In the genomic region with DNA sequence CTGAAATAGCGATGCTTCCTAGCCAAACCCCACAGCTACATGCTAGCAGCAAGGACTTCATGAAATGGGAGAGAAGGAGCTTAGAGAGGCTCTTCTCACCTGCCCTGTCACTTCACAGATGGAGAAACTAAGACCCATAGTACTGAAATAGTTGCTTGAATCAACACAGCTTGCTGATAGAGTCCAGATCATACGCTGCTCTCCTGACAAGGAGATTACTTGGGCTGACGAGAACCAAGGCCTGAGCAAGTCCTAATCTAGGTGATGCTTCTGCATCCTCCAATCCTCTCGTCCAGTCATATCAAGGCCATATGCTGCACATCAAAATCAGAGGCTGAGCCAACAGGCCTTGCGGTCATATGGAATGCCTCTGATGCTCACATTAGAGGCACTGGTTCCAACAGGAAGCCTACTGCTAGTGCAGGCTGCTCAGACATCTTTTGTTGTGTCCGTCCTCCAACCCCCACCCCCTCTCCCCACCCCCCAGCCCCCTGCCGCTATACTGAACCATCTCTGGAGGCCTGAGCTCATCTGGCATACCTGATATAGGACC, we compare ENCODE assay signal across 27 mouse cellular contexts.
DNase-seq lines count a peak whose midpoint lies in the region; ATAC-seq lines count a peak whose summit lies in the region.
"Had no signal": no experiment of that assay in that cellular context is flagged by ENCODE, and none has a peak within 500 bp of the region (broad histone marks: within the 10 kb centered on the region; RNA-seq: fewer than 3 reads in every experiment).

No protein-coding gene starts in this region.

- no peaks in the 10 kb centered on the region for H3K27me3 ChIP-seq in forebrain, embryonic 10.5 days (ENCODE audit: poor library complexity, severe bottlenecking)
- H3K27me3 ChIP-seq in forebrain, embryonic 14.5 days (replicated peaks; ENCODE audit: control insufficient read depth, insufficient read depth, low read length), result no peaks in the 10 kb centered on the region
- H3K27me3 ChIP-seq in heart, embryonic 16.5 days (ENCODE audit: control insufficient read depth, insufficient read depth, low read length), result no peaks in the 10 kb centered on the region
- H3K27me3 ChIP-seq: heart, embryonic 15.5 days; hindbrain, embryonic 15.5 days; limb, embryonic 12.5 days; liver, embryonic 12.5 days; neural tube, embryonic 13.5 days had no signal

- H3K36me3 ChIP-seq in forebrain, embryonic 10.5 days (replicated peaks), result no peaks in the 10 kb centered on the region
- no peaks in the 10 kb centered on the region for H3K36me3 ChIP-seq in forebrain, embryonic 14.5 days (ENCODE audit: control insufficient read depth, insufficient read depth, low read length)
- H3K36me3 ChIP-seq in heart, embryonic 16.5 days (ENCODE audit: control insufficient read depth, insufficient read depth), result no peaks in the 10 kb centered on the region
- H3K36me3 ChIP-seq: heart, embryonic 15.5 days; hindbrain, embryonic 15.5 days; limb, embryonic 12.5 days; liver, embryonic 12.5 days; midbrain, embryonic 10.5 days; neural tube, embryonic 13.5 days had no signal

- peak overlapping the region; percentile 51; the same call in 1 of the 2 replicates for H3K27ac ChIP-seq in forebrain, embryonic 10.5 days
- H3K27ac ChIP-seq in forebrain, embryonic 14.5 days (ENCODE audit: low read depth, low read length), result no peak overlapping the region
- no peak overlapping the region for H3K27ac ChIP-seq in heart, embryonic 16.5 days (ENCODE audit: low read length)
- H3K27ac ChIP-seq: heart, embryonic 15.5 days; hindbrain, embryonic 15.5 days; layer of hippocampus, adult 2 months; limb, embryonic 12.5 days; liver, embryonic 12.5 days; midbrain, embryonic 10.5 days; neural tube, embryonic 13.5 days had no signal

- no peak overlapping the region for H3K4me3 ChIP-seq in forebrain, embryonic 10.5 days
- H3K4me3 ChIP-seq in forebrain, embryonic 14.5 days (ENCODE audit: low read depth, low read length), result no peak overlapping the region
- H3K4me3 ChIP-seq in heart, embryonic 16.5 days (ENCODE audit: low read length), result no peak overlapping the region
- H3K4me3 ChIP-seq: heart, embryonic 15.5 days; hindbrain, embryonic 15.5 days; layer of hippocampus, adult 2 months; limb, embryonic 12.5 days; liver, embryonic 12.5 days; midbrain, embryonic 10.5 days; myocyte; neural tube, embryonic 13.5 days had no signal

- ATAC-seq in forebrain, embryonic 14.5 days, result no peak
- ATAC-seq in heart, embryonic 16.5 days (replicated peaks; ENCODE audit: extremely low read depth, insufficient read depth, low FRiP score), result peak; percentile 20; the same call in 1 of the 2 replicates
- ATAC-seq: forebrain, postnatal 0 days; liver, embryonic 12.5 days; midbrain, embryonic 16.5 days had no signal

- DNase-seq in forebrain, embryonic 10.5 days (ENCODE audit: extremely low spot score, low spot score), result no peak
- DNase-seq in forebrain, embryonic 14.5 days (ENCODE audit: low spot score), result no peak
- no peak for DNase-seq in heart, adult 8-10 months (ENCODE audit: low spot score)
- DNase-seq in kidney, postnatal 4 days, result peak; percentile 73
- DNase-seq in kidney, adult 11 months, result no peak
- DNase-seq in cerebellum, postnatal 10 days, result no peak
- DNase-seq: adrenal gland, postnatal 10 days; cerebellum, adult 18-20 months; cerebellum, postnatal 36 days; forebrain, postnatal 0 days; gastrocnemius, postnatal 14 days; kidney, adult 18-20 months; layer of hippocampus, postnatal 36 days; lung, adult 18-20 months; lung, postnatal 10 days; thymus, adult 2 months; thymus, postnatal 4 days had no signal

- no peak overlapping the region for H3K4me2 ChIP-seq in forebrain, embryonic 14.5 days (ENCODE audit: low read length)
- no peak overlapping the region for H3K4me2 ChIP-seq in heart, embryonic 16.5 days (ENCODE audit: low read depth, low read length)
- H3K4me2 ChIP-seq: heart, embryonic 15.5 days; hindbrain, embryonic 15.5 days; limb, embryonic 12.5 days; liver, embryonic 12.5 days; neural tube, embryonic 13.5 days had no signal

- H3K9me3 ChIP-seq in forebrain, embryonic 10.5 days, result peaks cover 4% of the 10 kb centered on the region; the same call in 1 of the 2 replicates
- no peaks in the 10 kb centered on the region for H3K9me3 ChIP-seq in forebrain, embryonic 14.5 days (replicated peaks; ENCODE audit: control insufficient read depth, low read length)
- H3K9me3 ChIP-seq in heart, embryonic 16.5 days (replicated peaks; ENCODE audit: control insufficient read depth, low read length), result peaks cover 9% of the 10 kb centered on the region
- H3K9me3 ChIP-seq: heart, embryonic 15.5 days; hindbrain, embryonic 15.5 days; limb, embryonic 12.5 days; liver, embryonic 12.5 days; midbrain, embryonic 10.5 days; neural tube, embryonic 13.5 days had no signal

- no peak overlapping the region for H3K9ac ChIP-seq in forebrain, embryonic 14.5 days (ENCODE audit: low read length)
- no peak overlapping the region for H3K9ac ChIP-seq in heart, embryonic 16.5 days (ENCODE audit: low read length)
- H3K9ac ChIP-seq: forebrain, postnatal 0 days; heart, embryonic 15.5 days; hindbrain, embryonic 15.5 days; limb, embryonic 12.5 days; liver, embryonic 12.5 days; neural tube, embryonic 13.5 days had no signal

- WGBS in forebrain, embryonic 10.5 days, result 69% methylated on average over 7 of the region's 7 CpGs
- WGBS in forebrain, embryonic 14.5 days, result 80% methylated on average over 7 of the region's 7 CpGs
- WGBS in heart, embryonic 16.5 days, result 50% methylated on average over 7 of the region's 7 CpGs

- peaks cover 6% of the 10 kb centered on the region for H3K4me1 ChIP-seq in forebrain, embryonic 10.5 days
- no peaks in the 10 kb centered on the region for H3K4me1 ChIP-seq in forebrain, embryonic 14.5 days (ENCODE audit: control insufficient read depth, insufficient read depth, low read length)
- H3K4me1 ChIP-seq in heart, embryonic 16.5 days (ENCODE audit: control insufficient read depth, insufficient read depth, low read length), result peaks cover 19% of the 10 kb centered on the region
- H3K4me1 ChIP-seq: hindbrain, embryonic 15.5 days; liver, embryonic 12.5 days; midbrain, embryonic 10.5 days; neural tube, embryonic 13.5 days had no signal

Comparison
In these comparisons a context has a peak if more than half of its experiments do, and no peak if none do; other contexts are left out.
1. DNase-seq: peak in kidney, postnatal 4 days (2 of 2); none in forebrain, embryonic 10.5 days (single experiment), forebrain, embryonic 14.5 days (single experiment), heart, adult 8-10 months (single experiment), kidney, adult 11 months (single experiment) and cerebellum, postnatal 10 days (0 of 2).